Mouse (Mus musculus) heart, postnatal 0 days (tissue): ENCODE data around the gene Slc22a7. TPM values are rescaled to one million over a fixed set of nuclear protein-coding genes. Genes with fewer than 3 reads are reported as not detected.

Experiments used
- ATAC-seq: fragments of 200-750 bp; cut with Nextera tagmentation; 2 replicates; pipeline ENCODE4 v1.8.0; 2017; ENCODE audit warnings: low read depth, moderate number of reproducible peaks, moderate library complexity; ENCODE audit not compliant: insufficient read depth
- DNase-seq: peaks from one replicate; pipeline ENCODE4 v3.0.0-alpha.2; 2016; ENCODE audit warnings: low spot score
- H3K27ac ChIP-seq: fragments of 300-500 bp; sonication (generic); 2 replicates; pipeline ENCODE4 v1.5.1; 2014; ENCODE audit warnings: low read depth, mild to moderate bottlenecking
- H3K27me3 ChIP-seq: fragments of 300-500 bp; sonication (generic); 2 replicates; pipeline ENCODE4 v1.6.1; 2014; ENCODE audit warnings: low read length, mixed read lengths; ENCODE audit not compliant: control insufficient read depth, insufficient read depth
- H3K36me3 ChIP-seq: fragments of 300-500 bp; sonication (generic); replicated peaks from 2 replicates; pipeline ENCODE4 v1.6.1; 2014; ENCODE audit warnings: low read length, mixed read lengths; ENCODE audit not compliant: control insufficient read depth, insufficient read depth
- H3K4me1 ChIP-seq: fragments of 300-500 bp; sonication (generic); 2 replicates; pipeline ENCODE4 v1.6.1; 2014; ENCODE audit warnings: antibody characterized with exemption; ENCODE audit not compliant: control insufficient read depth, insufficient read depth
- H3K4me2 ChIP-seq: fragments of 300-500 bp; sonication (generic); 2 replicates; pipeline ENCODE4 v1.6.1; 2014; ENCODE audit warnings: low read depth, mild to moderate bottlenecking, low read length, moderate library complexity
- H3K4me3 ChIP-seq: fragments of 300-500 bp; sonication (generic); 2 replicates; pipeline ENCODE4 v1.5.1; 2014; ENCODE audit warnings: low read depth, low read length
- H3K9ac ChIP-seq: fragments of 300-500 bp; sonication (generic); replicated peaks from 2 replicates; pipeline ENCODE4 v1.6.1; 2014; ENCODE audit warnings: low read depth, low read length, mixed read lengths
- H3K9me3 ChIP-seq: fragments of 300-500 bp; sonication (generic); replicated peaks from 2 replicates; pipeline ENCODE4 v1.6.1; 2016; ENCODE audit warnings: low read length; ENCODE audit not compliant: control insufficient read depth
- CTCF ChIP-seq: IDR thresholded peaks from 2 replicates; pipeline ENCODE4 v1.5.1; 2016; ENCODE audit warnings: antibody characterized with exemption, control low read depth, low read depth
- EP300 ChIP-seq: IDR thresholded peaks from 2 replicates; pipeline ENCODE4 v1.6.1; 2016; ENCODE audit warnings: antibody characterized with exemption, low read depth
- WGBS: fragments of 180-500 bp; shearing (Covaris S2); extraction: QIAGEN DNeasy Blood & Tissue Kit; methylation state at CpG from one replicate; pipeline ENCODE4 v1.1.7; 2014; 5-methylcytosine and 5-hydroxymethylcytosine counted together
- polyA plus RNA-seq: library from polyadenylated mRNA; unstranded; fragments of >200 nt; fragmentation: Nextera tagmentation; extraction: Ambion mirVana; gene quantifications from 2 replicates; pipeline ENCODE4 v1.2.1, GENCODE M21; 2015
- total RNA-seq: library from RNA; depleted of rRNA; stranded (reverse); fragments of >200 nt; gene quantifications from 2 replicates; pipeline ENCODE4 v1.2.3, GENCODE M21; 2014; ENCODE audit warnings: low replicate concordance

Slc22a7 gene
- total and polyA plus RNA-seq, 2 experiments from 2014 or later: not detected

DNA sequence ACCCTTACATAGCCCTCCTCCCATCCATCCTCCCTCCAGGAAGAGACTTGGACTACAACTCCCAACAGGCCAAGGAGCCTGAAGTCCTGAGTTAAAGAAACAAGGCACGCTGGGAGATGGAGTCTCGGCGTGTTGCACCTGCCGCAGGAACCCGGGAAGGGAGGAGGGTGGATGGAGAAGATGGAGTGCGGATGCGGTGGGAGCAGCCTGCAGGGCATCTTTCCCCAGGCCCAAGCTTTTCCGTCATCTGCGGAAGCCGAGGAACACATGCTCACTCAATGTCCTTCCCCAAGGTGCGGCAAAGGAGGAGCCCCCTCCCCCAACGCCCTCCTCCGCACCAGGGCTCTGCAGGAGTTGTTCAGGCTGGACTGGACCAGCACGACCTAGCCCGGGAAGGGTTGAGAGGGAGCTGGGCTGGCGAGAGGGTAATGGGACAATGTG lies 45.3 kb upstream of the Slc22a7 start:
- Histone ChIP-seq H3K27ac (no peak overlapping the region), H3K36me3 (no peaks in the 10 kb centered on the region), H3K9me3 (no peaks in the 10 kb centered on the region), H3K4me1 (peaks cover 8% of the 10 kb centered on the region; the same call in 1 of the 2 replicates), H3K4me2 (peak overlapping the region; percentile 64), H3K4me3 (peak overlapping the region; percentile 37), H3K27me3 (peaks cover 59% of the 10 kb centered on the region), H3K9ac (no peak overlapping the region)
- TF ChIP-seq EP300 (no peak), CTCF (no peak)
- ATAC-seq (peak; percentile 75; the same call in 1 of the 2 replicates), DNase-seq (no peak)
- 2% methylated on average over 16 of the region's 16 CpGs for WGBS

- H3K36me3 ChIP-seq: no peaks in the 10 kb centered on the region
- TF ChIP-seq CTCF (no peak), EP300 (no peak)
- H3K4me2 ChIP-seq: no peak overlapping the region
- no peak overlapping the region for H3K4me3 ChIP-seq
- no peaks in the 10 kb centered on the region for H3K4me1 ChIP-seq
- no peak for DNase-seq
- WGBS: 87% methylated on average over 15 of the region's 15 CpGs
- peaks cover 5% of the 10 kb centered on the region; the same call in 1 of the 2 replicates for H3K27me3 ChIP-seq
- H3K9me3 ChIP-seq: no peaks in the 10 kb centered on the region
- H3K27ac ChIP-seq: no peak overlapping the region
- no peak for ATAC-seq
- H3K9ac ChIP-seq: no peak overlapping the region
These were observed 39.0 kb upstream of the Slc22a7 start for GRCm38 (mm10) chr17:46477286-46477685.

DNA sequence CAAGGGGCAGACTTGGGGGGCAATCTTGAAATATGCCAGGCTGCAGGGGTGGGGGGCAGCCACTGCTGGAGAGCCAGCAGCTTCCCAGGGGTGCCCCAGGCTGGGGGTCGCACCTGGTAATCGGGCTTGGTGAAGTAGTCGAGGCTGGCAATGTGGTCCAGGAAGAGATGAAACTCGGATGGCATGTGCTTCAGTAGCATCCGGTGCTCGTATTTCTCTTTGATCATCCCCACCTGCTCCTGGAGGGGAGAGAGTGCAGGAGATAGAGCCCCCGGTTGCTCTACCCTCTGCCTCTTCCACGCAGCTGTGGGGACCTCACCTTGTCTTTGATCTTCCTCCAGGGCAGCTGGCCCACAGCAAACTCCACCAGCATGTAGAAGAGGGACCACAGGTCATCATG lies 38.3 kb upstream of the Slc22a7 start:
- 68% methylated on average over 8 of the region's 8 CpGs for WGBS
- Histone ChIP-seq H3K36me3 (no peaks in the 10 kb centered on the region), H3K9me3 (no peaks in the 10 kb centered on the region), H3K9ac (no peak overlapping the region), H3K4me2 (no peak overlapping the region), H3K4me1 (no peaks in the 10 kb centered on the region), H3K4me3 (no peak overlapping the region), H3K27me3 (peaks cover 5% of the 10 kb centered on the region; the same call in 1 of the 2 replicates), H3K27ac (no peak overlapping the region)
- no peak for TF ChIP-seq CTCF
- no peak for TF ChIP-seq EP300
- ATAC-seq: no peak
- no peak for DNase-seq

DNA sequence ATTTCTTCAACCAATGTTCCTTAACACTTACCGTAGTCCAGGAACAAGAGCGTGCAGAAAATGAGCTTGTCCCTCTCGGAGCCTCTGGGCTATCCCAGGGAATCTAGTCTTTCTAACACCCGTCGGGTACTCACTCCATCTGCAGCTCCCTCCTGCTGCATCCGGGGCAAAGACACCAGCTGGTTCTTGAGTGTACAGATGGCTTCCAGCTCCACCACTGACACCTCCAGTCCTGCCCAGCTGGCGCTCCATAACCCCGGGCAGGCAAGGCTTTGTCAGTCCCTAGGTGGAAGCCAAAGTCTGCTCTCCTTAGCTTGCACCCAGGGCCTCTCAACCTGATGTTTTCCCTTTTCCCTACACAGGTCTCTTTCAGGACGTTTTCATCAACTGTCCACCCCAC lies 29.6 kb upstream of the Slc22a7 start:
- H3K9ac ChIP-seq: no peak overlapping the region
- H3K4me2 ChIP-seq: no peak overlapping the region
- no peaks in the 10 kb centered on the region for H3K27me3 ChIP-seq
- DNase-seq: no peak
- TF ChIP-seq CTCF: no peak
- TF ChIP-seq EP300: no peak
- H3K27ac ChIP-seq: no peak overlapping the region
- no peak overlapping the region for H3K4me3 ChIP-seq
- no peaks in the 10 kb centered on the region for H3K4me1 ChIP-seq
- no peaks in the 10 kb centered on the region for H3K9me3 ChIP-seq
- ATAC-seq: no peak
- 84% methylated on average over 9 of the region's 9 CpGs for WGBS
- no peaks in the 10 kb centered on the region for H3K36me3 ChIP-seq

DNA sequence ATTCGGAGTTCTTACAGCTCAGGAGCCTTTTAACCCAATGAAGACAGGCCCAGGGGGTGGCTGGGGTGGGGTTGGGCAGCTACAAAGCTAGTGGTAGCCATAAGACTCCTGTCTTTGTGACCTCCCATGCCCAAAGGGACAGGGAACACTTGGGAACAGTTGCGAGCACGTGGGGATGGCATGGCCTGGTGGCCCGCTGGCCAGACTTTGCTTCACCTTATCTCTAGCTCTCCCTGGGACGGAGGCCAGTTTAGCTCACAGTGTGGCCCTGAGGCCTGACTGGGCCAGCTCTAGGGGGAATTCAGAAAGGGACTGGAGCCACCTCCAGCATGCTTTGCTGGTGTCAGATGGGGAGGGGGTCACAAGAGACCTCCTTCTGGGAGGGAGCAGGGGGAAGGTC lies 24.0 kb upstream of the Slc22a7 start:
- ATAC-seq (peak; percentile 56), DNase-seq (peak; percentile 59)
- H3K4me2 ChIP-seq: no peak overlapping the region
- no peak overlapping the region for H3K4me3 ChIP-seq
- peak overlapping the region; percentile 41; the same call in 1 of the 2 replicates for H3K27ac ChIP-seq
- 33% methylated on average over 5 of the region's 5 CpGs for WGBS
- no peaks in the 10 kb centered on the region for H3K9me3 ChIP-seq
- peaks cover 23% of the 10 kb centered on the region for H3K27me3 ChIP-seq
- H3K9ac ChIP-seq: no peak overlapping the region
- H3K36me3 ChIP-seq: no peaks in the 10 kb centered on the region
- no peak for TF ChIP-seq CTCF
- H3K4me1 ChIP-seq: peaks cover 34% of the 10 kb centered on the region

- H3K4me2 ChIP-seq: peak overlapping the region; percentile 68
- TF ChIP-seq CTCF (0 out of 2 replicates have a peak, but pooled peaks have one; percentile 6), EP300 (no peak)
- H3K4me3 ChIP-seq: peak overlapping the region; percentile 40
- H3K9me3 ChIP-seq: no peaks in the 10 kb centered on the region
- peak overlapping the region; percentile 48 for H3K9ac ChIP-seq
- DNase-seq: no peak
- peaks cover 34% of the 10 kb centered on the region for H3K4me1 ChIP-seq
- no peak for ATAC-seq
- 26% methylated on average over 8 of the region's 8 CpGs for WGBS
- no peaks in the 10 kb centered on the region for H3K36me3 ChIP-seq
- H3K27ac ChIP-seq: no peak overlapping the region
- peaks cover 28% of the 10 kb centered on the region for H3K27me3 ChIP-seq
These were observed 23.1 kb upstream of the Slc22a7 start for GRCm38 (mm10) chr17:46461347-46461746.
